Mouse (Mus musculus) gastrocnemius, adult 2 months (tissue): ENCODE results near the gene Gfpt1. TPM values are rescaled to one million over a fixed set of nuclear protein-coding genes. Genes with fewer than 3 reads are reported as not detected.

ENCODE experiments used
- DNase-seq: peaks from one replicate; pipeline ENCODE4 v3.0.0; 2022
- H3K27ac ChIP-seq: fragments of 200-600 bp; 2 replicates; pipeline ENCODE4 v1.8.1; 2022; ENCODE audit warnings: mild to moderate bottlenecking
- H3K4me3 ChIP-seq: fragments of 200-600 bp; 2 replicates; pipeline ENCODE4 v1.8.1; 2022; ENCODE audit warnings: mild to moderate bottlenecking, moderate library complexity
- CTCF ChIP-seq: fragments of 200-600 bp; IDR thresholded peaks from 2 replicates; pipeline ENCODE4 v1.8.1; 2022; ENCODE audit warnings: antibody characterized with exemption, mild to moderate bottlenecking, moderate library complexity
- intact Hi-C: fragments of 180-260 bp; cut with DNase I; formaldehyde crosslinking; loops from one replicate; pipeline ENCODE4 v1.15.1; 2025
- total RNA-seq, 2 experiments: library from RNA; stranded (reverse); gene quantifications; 2 replicates each; pipeline ENCODE4 v1.2.3; 2021

Gene Gfpt1
- total RNA-seq, 2 experiments from 2014 or later = 31.0 to 35.8 TPM

- Histone ChIP-seq H3K4me3 (no peak overlapping the region), H3K27ac (no peak overlapping the region)
- intact Hi-C loops = no loop called here
- no peak for DNase-seq
- no peak for TF ChIP-seq CTCF
Observed at GRCm38 (mm10) chr6:87115981-87116380, 73.3 kb downstream of the Gfpt1 start.

GRCm38 (mm10) chr6:87116596-87116995, 74.0 kb downstream of the Gfpt1 start:
- no peak for TF ChIP-seq CTCF
- intact Hi-C loops = no loop called here
- Histone ChIP-seq H3K27ac (no peak overlapping the region), H3K4me3 (no peak overlapping the region)
- DNase-seq = no peak

- DNase-seq = no peak
- Histone ChIP-seq H3K4me3 (no peak overlapping the region), H3K27ac (no peak overlapping the region)
- intact Hi-C loops = no loop called here
- TF ChIP-seq CTCF = no peak
Observed at GRCm38 (mm10) chr6:87119066-87119837, 76.6 kb downstream of the Gfpt1 start.

- DNase-seq = no peak
- Histone ChIP-seq H3K27ac (no peak overlapping the region), H3K4me3 (no peak overlapping the region)
- no peak for TF ChIP-seq CTCF
- intact Hi-C loops = no loop called here
Observed at GRCm38 (mm10) chr6:87119975-87120374, 77.3 kb downstream of the Gfpt1 start.

- intact Hi-C loops = no loop called here
- H3K4me3 ChIP-seq = no peak overlapping the region
- peak; percentile 10; the same call in 1 of the 2 replicates for TF ChIP-seq CTCF
- no peak overlapping the region for H3K27ac ChIP-seq
- no peak for DNase-seq
Observed at GRCm38 (mm10) chr6:87120661-87121060, 78.0 kb downstream of the Gfpt1 start.

- no peak overlapping the region for H3K27ac ChIP-seq
- H3K4me3 ChIP-seq = no peak overlapping the region
- no peak for TF ChIP-seq CTCF
- DNase-seq = no peak
- intact Hi-C loops = no loop called here
Observed at GRCm38 (mm10) chr6:87121961-87122360, 79.3 kb downstream of the Gfpt1 start.

GRCm38 (mm10) chr6:87123406-87123805, 80.8 kb downstream of the Gfpt1 start:
- H3K4me3 ChIP-seq = no peak overlapping the region
- no peak for TF ChIP-seq CTCF
- no peak overlapping the region for H3K27ac ChIP-seq
- intact Hi-C loops = no loop called here
- DNase-seq = no peak

- no peak overlapping the region for H3K4me3 ChIP-seq
- H3K27ac ChIP-seq = no peak overlapping the region
- TF ChIP-seq CTCF = no peak
- DNase-seq = no peak
- intact Hi-C loops = no loop called here
Observed at GRCm38 (mm10) chr6:87123973-87124372, 81.3 kb downstream of the Gfpt1 start.

GRCm38 (mm10) chr6:87127049-87127753, 84.6 kb downstream of the Gfpt1 start:
- TF ChIP-seq CTCF = no peak
- Histone ChIP-seq H3K27ac (peak overlapping the region; percentile 16; the same call in 1 of the 2 replicates), H3K4me3 (no peak overlapping the region)
- DNase-seq = no peak
- intact Hi-C loops = no loop called here

- DNase-seq = no peak
Observed at GRCm38 (mm10) chr6:87129861-87130260, 87.2 kb downstream of the Gfpt1 start.

GRCm38 (mm10) chr6:87130628-87131027, 88.0 kb downstream of the Gfpt1 start:
- no peak overlapping the region for H3K27ac ChIP-seq
- DNase-seq = no peak
- intact Hi-C loops = no loop called here
- no peak for TF ChIP-seq CTCF
- no peak overlapping the region for H3K4me3 ChIP-seq

More at GRCm38 (mm10) chr6:87129861-87130260, 87.2 kb downstream of the Gfpt1 start:
- intact Hi-C loops = no loop called here
- no peak for TF ChIP-seq CTCF
- no peak overlapping the region for H3K4me3 ChIP-seq
- H3K27ac ChIP-seq = no peak overlapping the region

- DNase-seq = no peak
- H3K4me3 ChIP-seq = no peak overlapping the region
- intact Hi-C loops = no loop called here
- peak; percentile 39; the same call in 1 of the 2 replicates for TF ChIP-seq CTCF
- no peak overlapping the region for H3K27ac ChIP-seq
Observed at GRCm38 (mm10) chr6:87131078-87131477, 88.4 kb downstream of the Gfpt1 start.

GRCm38 (mm10) chr6:87133520-87133919, 90.9 kb downstream of the Gfpt1 start:
- DNase-seq = no peak
- Histone ChIP-seq H3K4me3 (no peak overlapping the region), H3K27ac (no peak overlapping the region)
- no peak for TF ChIP-seq CTCF
- intact Hi-C loops = no loop called here
